Mouse (Mus musculus) intestine, embryonic 14.5 days (tissue): ENCODE results near the gene St6galnac6. TPM values are rescaled to one million over a fixed set of nuclear protein-coding genes. Genes with fewer than 3 reads are reported as not detected.

Experiments
- ATAC-seq: fragments of 200-750 bp; cut with Nextera tagmentation; replicated peaks from 2 replicates; pipeline ENCODE4 v1.8.0; 2017; ENCODE audit warnings: low read depth, moderate number of reproducible peaks, moderate TSS enrichment, moderate library complexity; ENCODE audit not compliant: low FRiP score, low TSS enrichment
- DNase-seq: peaks from one replicate; pipeline ENCODE4 v3.0.0-alpha.2; 2018; ENCODE audit warnings: low spot score
- H3K27ac ChIP-seq: fragments of 300-500 bp; sonication (generic); 2 replicates; pipeline ENCODE4 v1.5.1; 2014; ENCODE audit warnings: low read depth, mild to moderate bottlenecking, control low read depth
- H3K27me3 ChIP-seq: fragments of 300-500 bp; sonication (generic); replicated peaks from 2 replicates; pipeline ENCODE4 v1.6.1; 2014; ENCODE audit warnings: low read length, control low read depth; ENCODE audit not compliant: control insufficient read depth, insufficient read depth
- H3K36me3 ChIP-seq: fragments of 300-500 bp; sonication (generic); 2 replicates; pipeline ENCODE4 v1.6.1; 2014; ENCODE audit warnings: low read length, control low read depth; ENCODE audit not compliant: control insufficient read depth, insufficient read depth
- H3K4me1 ChIP-seq: fragments of 300-500 bp; sonication (generic); replicated peaks from 2 replicates; pipeline ENCODE4 v1.6.1; 2014; ENCODE audit warnings: low read length, control low read depth, mixed read lengths; ENCODE audit not compliant: control insufficient read depth, insufficient read depth
- H3K4me2 ChIP-seq: fragments of 300-500 bp; sonication (generic); 2 replicates; pipeline ENCODE4 v1.6.1; 2014; ENCODE audit warnings: low read length
- H3K4me3 ChIP-seq: fragments of 300-500 bp; sonication (generic); 2 replicates; pipeline ENCODE4 v1.5.1; 2014; ENCODE audit warnings: low read depth, low read length, control low read depth, mixed read lengths
- H3K9ac ChIP-seq: fragments of 300-500 bp; sonication (generic); 2 replicates; pipeline ENCODE4 v1.6.1; 2014; ENCODE audit warnings: mild to moderate bottlenecking, low read length
- H3K9me3 ChIP-seq: fragments of 300-500 bp; sonication (generic); 2 replicates; pipeline ENCODE4 v1.6.1; 2016; ENCODE audit warnings: low read length, control low read depth; ENCODE audit not compliant: control insufficient read depth
- WGBS: fragments of 180-500 bp; shearing (Covaris S2); extraction: QIAGEN DNeasy Blood & Tissue Kit; methylation state at CpG from one replicate; pipeline ENCODE4 v1.1.7; 2014; 5-methylcytosine and 5-hydroxymethylcytosine counted together
- polyA plus RNA-seq: library from polyadenylated mRNA; unstranded; fragments of >200 nt; fragmentation: Nextera tagmentation; extraction: Ambion mirVana; gene quantifications from 2 replicates; pipeline ENCODE4 v1.2.1, GENCODE M21; 2014

St6galnac6 gene
- polyA plus RNA-seq, 1 experiment from 2014 or later = 5.7 TPM

GRCm38 (mm10) chr2:32617601-32618000, 18.1 kb downstream of the St6galnac6 start:
- Histone ChIP-seq H3K27ac (no peak overlapping the region), H3K4me2 (no peak overlapping the region), H3K9ac (no peak overlapping the region), H3K36me3 (peaks cover 44% of the 10 kb centered on the region), H3K4me1 (peaks cover 31% of the 10 kb centered on the region), H3K4me3 (no peak overlapping the region), H3K27me3 (no peaks in the 10 kb centered on the region), H3K9me3 (0 out of 2 replicates have a peak, but pooled peaks cover 3% of the 10 kb centered on the region)
- ATAC-seq (no peak), DNase-seq (no peak)
- 95% methylated on average over 4 of the region's 4 CpGs for WGBS

DNA sequence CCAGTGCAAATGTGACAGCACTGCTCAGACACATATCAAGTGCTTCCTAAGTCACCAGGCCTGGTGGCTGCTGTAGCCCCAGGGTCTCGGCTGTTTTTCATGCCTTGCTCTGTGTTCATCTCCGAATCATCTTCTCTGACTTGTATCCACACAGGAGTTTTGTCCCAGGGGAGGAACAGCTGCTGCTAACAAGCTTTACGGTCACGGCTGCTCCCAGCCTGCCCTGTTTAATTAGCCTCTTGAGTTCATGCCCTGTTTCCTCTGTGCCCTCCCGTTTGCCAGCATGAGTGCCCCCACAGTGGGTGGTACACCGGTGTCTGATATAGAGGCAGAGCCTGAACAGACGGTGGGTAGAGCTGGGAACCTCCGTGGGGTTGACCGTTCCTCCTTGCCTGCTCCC, 18.5 kb downstream of the St6galnac6 start:
- 81% methylated on average over 9 of the region's 9 CpGs for WGBS
- no peak overlapping the region for H3K27ac ChIP-seq

GRCm38 (mm10) chr2:32620682-32621516, 21.4 kb downstream of the St6galnac6 start:
- 9% methylated on average over 4 of the region's 4 CpGs for WGBS

More for the DNA sequence above, 18.5 kb downstream of the St6galnac6 start:
- Histone ChIP-seq H3K9ac (no peak overlapping the region), H3K4me1 (peaks cover 31% of the 10 kb centered on the region), H3K36me3 (peaks cover 44% of the 10 kb centered on the region), H3K9me3 (0 out of 2 replicates have a peak, but pooled peaks cover 3% of the 10 kb centered on the region), H3K4me2 (no peak overlapping the region), H3K4me3 (no peak overlapping the region), H3K27me3 (no peaks in the 10 kb centered on the region)
- DNase-seq (no peak), ATAC-seq (no peak)

DNA sequence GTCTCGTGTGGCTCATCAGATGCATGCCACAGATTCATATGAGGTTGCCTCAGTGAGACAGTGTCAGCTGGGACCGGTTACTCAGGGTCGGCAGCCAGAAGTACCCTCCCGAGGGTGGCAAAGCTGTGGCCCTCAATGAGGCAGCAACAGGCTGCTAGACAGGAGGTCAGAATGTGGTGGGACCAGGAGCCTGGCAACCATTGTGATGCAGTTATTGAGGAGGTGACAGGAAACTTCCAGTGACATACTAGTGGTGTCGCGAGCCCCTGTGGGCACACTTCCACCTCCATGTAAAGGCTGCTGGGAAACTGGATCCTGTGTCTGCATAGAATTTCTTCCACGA, 22.0 kb downstream of the St6galnac6 start, which contains the start of gene Ak1:
TSS of gene Ak1 (plus strand) at position 242 of the 343 bp plus-strand sequence.
- peaks cover 19% of the 10 kb centered on the region for H3K36me3 ChIP-seq
- peak within 1 kb of the TSS; percentile 33 for H3K4me2 ChIP-seq
- H3K27ac ChIP-seq = peak within 1 kb of the TSS; percentile 94
- no peak within 1 kb of the TSS for H3K4me3 ChIP-seq
- WGBS = 26% methylated on average over 7 of the region's 7 CpGs
- 0 out of 2 replicates have a peak within 1 kb of the TSS, but pooled peaks have one; percentile 23 for H3K9ac ChIP-seq
- ATAC-seq = peak; percentile 3; the same call in 1 of the 2 replicates
- DNase-seq = peak; percentile 77
- peaks cover 51% of the 10 kb centered on the region for H3K4me1 ChIP-seq
- H3K27me3 ChIP-seq = no peaks in the 10 kb centered on the region
- 0 out of 2 replicates have a peak, but pooled peaks cover 3% of the 10 kb centered on the region for H3K9me3 ChIP-seq

More at GRCm38 (mm10) chr2:32620682-32621516, 21.4 kb downstream of the St6galnac6 start:
- Histone ChIP-seq H3K27ac (peak overlapping the region; percentile 94), H3K4me3 (no peak overlapping the region), H3K9me3 (0 out of 2 replicates have a peak, but pooled peaks cover 3% of the 10 kb centered on the region), H3K4me2 (peak overlapping the region; percentile 33), H3K9ac (0 out of 2 replicates have a peak overlapping the region, but pooled peaks have one; percentile 23), H3K27me3 (no peaks in the 10 kb centered on the region), H3K4me1 (peaks cover 45% of the 10 kb centered on the region), H3K36me3 (peaks cover 23% of the 10 kb centered on the region)
- DNase-seq (peak; percentile 75), ATAC-seq (peak; percentile 80)

DNA sequence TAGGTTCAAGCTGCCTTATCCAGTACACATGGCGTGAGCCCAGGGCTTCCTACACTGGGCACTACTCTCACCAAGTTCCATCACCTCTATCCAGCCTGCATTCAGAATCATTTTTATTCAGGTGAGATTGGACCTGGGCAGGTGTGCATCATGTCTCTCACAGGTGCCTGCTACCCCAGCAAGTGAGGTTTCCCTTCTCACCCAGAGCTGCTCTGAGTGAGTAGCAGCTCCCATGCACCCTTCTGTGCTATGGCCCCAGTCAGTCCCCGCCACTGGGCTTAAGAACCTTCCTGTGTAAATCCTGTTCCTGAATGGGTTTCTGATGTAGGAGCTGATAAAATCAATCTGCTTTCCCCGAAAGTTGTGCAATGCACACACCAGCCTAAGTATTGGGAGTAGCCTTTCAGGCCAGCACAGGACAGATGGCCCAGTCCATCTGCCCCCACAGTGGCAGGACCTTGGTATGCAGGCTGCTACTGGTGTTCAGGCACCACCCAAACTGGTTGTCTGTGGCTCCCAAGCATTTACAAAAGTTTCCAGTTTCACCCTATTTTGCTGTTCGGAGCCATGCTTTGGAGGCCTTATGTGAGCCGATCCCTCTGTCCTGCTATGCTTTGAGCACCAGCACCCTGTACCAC, 24.7 kb downstream of the St6galnac6 start:
- H3K9ac ChIP-seq = no peak overlapping the region
- no peak overlapping the region for H3K4me2 ChIP-seq
- peak overlapping the region; percentile 62; the same call in 1 of the 2 replicates for H3K27ac ChIP-seq
- DNase-seq = no peak
- 75% methylated on average over 5 of the region's 5 CpGs for WGBS
- no peaks in the 10 kb centered on the region for H3K27me3 ChIP-seq
- peaks cover 62% of the 10 kb centered on the region for H3K4me1 ChIP-seq
- no peaks in the 10 kb centered on the region for H3K36me3 ChIP-seq
- H3K4me3 ChIP-seq = no peak overlapping the region
- no peak for ATAC-seq
- H3K9me3 ChIP-seq = no peaks in the 10 kb centered on the region

DNA sequence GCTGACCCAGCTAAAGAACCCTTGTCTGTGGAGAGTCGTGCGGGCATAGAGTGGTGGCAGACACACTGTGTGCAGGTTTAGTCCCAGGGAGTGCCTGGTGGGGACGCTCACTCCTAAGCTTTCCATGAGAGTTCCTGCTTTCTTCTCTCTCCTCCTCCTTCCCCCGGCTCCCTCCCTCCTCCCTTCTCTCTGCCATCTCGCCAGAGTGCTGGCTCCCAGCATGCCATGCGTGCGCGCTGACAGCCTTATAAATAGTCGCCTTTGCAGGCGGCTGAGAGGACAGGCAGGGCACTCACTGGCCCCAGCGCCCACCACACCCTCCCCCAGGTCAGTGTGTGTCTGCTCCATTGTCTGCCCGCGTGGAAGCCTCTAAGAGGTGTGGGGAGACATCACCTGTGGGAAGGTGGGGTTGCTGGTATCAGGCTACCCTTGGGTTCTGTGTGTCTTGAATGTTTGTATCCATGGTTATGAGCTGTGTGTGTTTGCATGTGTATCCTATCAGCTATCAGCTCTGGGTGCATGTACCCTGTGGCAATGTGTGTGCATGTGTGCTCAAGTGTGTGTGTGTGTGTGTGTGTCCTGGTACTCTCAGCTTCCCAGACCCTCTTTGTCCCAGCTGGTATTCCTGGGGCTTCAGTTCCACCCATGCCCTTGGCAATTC, 25.8 kb downstream of the St6galnac6 start:
- H3K4me1 ChIP-seq = peaks cover 55% of the 10 kb centered on the region
- 3% methylated on average over 13 of the region's 13 CpGs for WGBS
- H3K4me2 ChIP-seq = peak overlapping the region; percentile 47
- H3K9ac ChIP-seq = peak overlapping the region; percentile 21; the same call in 1 of the 2 replicates
- peak overlapping the region; percentile 62 for H3K27ac ChIP-seq
- H3K36me3 ChIP-seq = no peaks in the 10 kb centered on the region
- H3K27me3 ChIP-seq = no peaks in the 10 kb centered on the region
- H3K4me3 ChIP-seq = peak overlapping the region; percentile 29
- DNase-seq = peak; percentile 76
- peak; percentile 13; the same call in 1 of the 2 replicates for ATAC-seq
- H3K9me3 ChIP-seq = no peaks in the 10 kb centered on the region

DNA sequence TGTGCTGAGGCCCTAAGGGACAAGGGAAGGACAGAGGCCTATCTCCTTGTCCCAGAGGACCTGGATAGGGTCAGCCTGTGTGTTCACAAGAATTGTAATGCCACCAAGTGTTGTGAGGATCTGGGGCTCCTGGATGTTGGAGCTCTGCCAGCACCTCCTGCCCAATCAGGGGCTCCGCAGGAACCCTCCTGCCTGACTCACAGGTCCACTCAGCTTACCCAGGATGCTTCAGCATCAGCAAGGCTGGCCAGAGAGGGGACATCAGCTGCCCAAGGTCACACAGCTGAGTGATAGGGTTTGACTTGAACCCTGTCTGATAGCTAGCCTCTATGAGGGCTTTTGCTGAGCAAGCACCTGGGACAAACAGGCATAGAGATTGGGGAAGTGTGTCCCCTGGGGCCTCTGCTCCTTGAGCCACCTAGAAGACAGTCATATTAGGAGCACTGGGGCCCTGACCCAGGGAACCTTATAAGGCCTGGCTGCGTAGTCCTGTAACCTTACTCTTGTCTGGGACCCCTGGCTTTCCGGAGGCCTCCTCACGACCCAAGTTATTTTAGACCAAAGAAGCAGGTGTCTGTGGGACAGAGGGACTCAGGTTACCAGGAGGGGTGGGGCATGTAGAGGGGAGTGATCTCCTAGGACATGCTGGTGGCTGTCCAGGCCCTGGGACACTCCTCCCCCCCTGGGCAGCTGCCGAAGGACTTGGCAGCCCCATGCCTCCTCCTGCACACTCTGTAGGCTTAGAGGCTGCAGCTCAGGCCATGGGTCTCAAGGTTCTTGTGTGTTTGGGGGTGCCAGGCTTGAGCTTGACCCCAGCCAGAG, 26.6 kb downstream of the St6galnac6 start:
- 30% methylated on average over 5 of the region's 5 CpGs for WGBS
- Histone ChIP-seq H3K27ac (peak overlapping the region; percentile 62), H3K9ac (no peak overlapping the region), H3K4me3 (no peak overlapping the region), H3K4me2 (peak overlapping the region; percentile 47), H3K27me3 (no peaks in the 10 kb centered on the region), H3K4me1 (peaks cover 48% of the 10 kb centered on the region), H3K9me3 (no peaks in the 10 kb centered on the region), H3K36me3 (no peaks in the 10 kb centered on the region)
- ATAC-seq = no peak
- no peak for DNase-seq
